Mouse (Mus musculus) neural tube, embryonic 15.5 days (tissue): ENCODE data around the gene B4gat1. TPM values are rescaled to one million over a fixed set of nuclear protein-coding genes. Genes with fewer than 3 reads are reported as not detected.
"Not testable (repeated sequence)": the region's sequence is repeated elsewhere in the genome, so short reads cannot be mapped to it uniquely, and the experiment has no call there.

ENCODE experiments used
- ATAC-seq: fragments of 200-750 bp; cut with Nextera tagmentation; 2 replicates; pipeline ENCODE4 v1.8.0; 2017; ENCODE audit warnings: mild to moderate bottlenecking, moderate TSS enrichment, moderate library complexity; ENCODE audit not compliant: low FRiP score
- H3K27ac ChIP-seq: fragments of 300-500 bp; sonication (generic); replicated peaks from 2 replicates; pipeline ENCODE4 v1.5.1; 2015; ENCODE audit warnings: mild to moderate bottlenecking, inconsistent platforms
- H3K27me3 ChIP-seq: fragments of 300-500 bp; sonication (generic); replicated peaks from 2 replicates; pipeline ENCODE4 v1.6.1; 2015; ENCODE audit warnings: inconsistent platforms
- H3K36me3 ChIP-seq: fragments of 300-500 bp; sonication (generic); 2 replicates; pipeline ENCODE4 v1.6.1; 2015; ENCODE audit warnings: inconsistent platforms
- H3K4me1 ChIP-seq: fragments of 300-500 bp; sonication (generic); 2 replicates; pipeline ENCODE4 v1.6.1; 2015; ENCODE audit warnings: inconsistent platforms
- H3K4me2 ChIP-seq: fragments of 300-500 bp; sonication (generic); 2 replicates; pipeline ENCODE4 v1.6.1; 2015; ENCODE audit warnings: inconsistent platforms, mild to moderate bottlenecking, moderate library complexity
- H3K4me3 ChIP-seq: fragments of 300-500 bp; sonication (generic); replicated peaks from 2 replicates; pipeline ENCODE4 v1.5.1; 2015; ENCODE audit warnings: mild to moderate bottlenecking, inconsistent platforms
- H3K9ac ChIP-seq: fragments of 300-500 bp; sonication (generic); replicated peaks from 2 replicates; pipeline ENCODE4 v1.6.1; 2015; ENCODE audit warnings: mild to moderate bottlenecking, inconsistent platforms
- H3K9me3 ChIP-seq: fragments of 300-500 bp; sonication (generic); replicated peaks from 2 replicates; pipeline ENCODE4 v1.6.1; 2016; ENCODE audit warnings: inconsistent platforms
- WGBS: fragments of 180-500 bp; shearing (Covaris S2); methylation state at CpG from one replicate; pipeline ENCODE4 v1.1.7; 2015; ENCODE audit warnings: mixed read lengths; 5-methylcytosine and 5-hydroxymethylcytosine counted together
- polyA plus RNA-seq: library from polyadenylated mRNA; unstranded; fragments of >200 nt; fragmentation: Nextera tagmentation; extraction: Ambion mirVana; gene quantifications from 2 replicates; pipeline ENCODE4 v1.2.1, GENCODE M21; 2015

Gene B4gat1
- polyA plus RNA-seq = 103 and 113 TPM in 2 replicates

- Histone ChIP-seq H3K4me1 (peaks cover 46% of the 10 kb centered on the region), H3K4me2 (peak within 1 kb of the TSS; percentile 95)
- WGBS = under 1% methylated on average over 36 of the region's 44 CpGs
Observed at GRCm38 (mm10) chr19:5038709-5039156, at the start of gene B4gat1, which contains the start of gene AC124502.3. Gene B4gat1 (plus strand): TSS chr19:5038826. Gene AC124502.3 (plus strand): TSS chr19:5038891.

GRCm38 (mm10) chr19:4989013-4989412 lies 49.6 kb upstream of the B4gat1 start:
- H3K9me3 ChIP-seq = no peaks in the 10 kb centered on the region
- H3K27me3 ChIP-seq = peaks cover 62% of the 10 kb centered on the region
- peak overlapping the region; percentile 76 for H3K4me2 ChIP-seq
- peak overlapping the region; percentile 63 for H3K9ac ChIP-seq
- H3K36me3 ChIP-seq = 0 out of 2 replicates have a peak, but pooled peaks cover 7% of the 10 kb centered on the region
- no peak for ATAC-seq
- H3K27ac ChIP-seq = peak overlapping the region; percentile 75; the same call in 1 of the 2 replicates
- H3K4me1 ChIP-seq = peaks cover 44% of the 10 kb centered on the region
- 4% methylated on average over 13 of the region's 13 CpGs for WGBS
- peak overlapping the region; percentile 52 for H3K4me3 ChIP-seq

More at GRCm38 (mm10) chr19:5038709-5039156, at the start of gene B4gat1, which contains the start of gene AC124502.3:
- peak within 1 kb of the TSS; percentile 89 for H3K4me3 ChIP-seq
- peak; percentile 94 for ATAC-seq
- H3K36me3 ChIP-seq = peaks cover 6% of the 10 kb centered on the region; the same call in 1 of the 2 replicates
- peak within 1 kb of the TSS; percentile 91 for H3K27ac ChIP-seq
- peak within 1 kb of the TSS; percentile 81 for H3K9ac ChIP-seq
- no peaks in the 10 kb centered on the region for H3K9me3 ChIP-seq
- H3K27me3 ChIP-seq = no peaks in the 10 kb centered on the region

GRCm38 (mm10) chr19:4989434-4990255 lies 49.0 kb upstream of the B4gat1 start:
- peak overlapping the region; percentile 76 for H3K4me2 ChIP-seq
- no peaks in the 10 kb centered on the region for H3K9me3 ChIP-seq
- H3K4me1 ChIP-seq = peaks cover 50% of the 10 kb centered on the region
- H3K27ac ChIP-seq = peak overlapping the region; percentile 75
- WGBS = 10% methylated on average over 45 of the region's 47 CpGs
- 0 out of 2 replicates have a peak, but pooled peaks cover 7% of the 10 kb centered on the region for H3K36me3 ChIP-seq
- peak overlapping the region; percentile 52 for H3K4me3 ChIP-seq
- ATAC-seq = peak; percentile 84
- peaks cover 56% of the 10 kb centered on the region for H3K27me3 ChIP-seq
- peak overlapping the region; percentile 63 for H3K9ac ChIP-seq

- Histone ChIP-seq H3K9ac (peak within 1 kb of the TSS; percentile 63), H3K27ac (peak within 1 kb of the TSS; percentile 75), H3K27me3 (peaks cover 53% of the 10 kb centered on the region), H3K9me3 (no peaks in the 10 kb centered on the region), H3K4me3 (peak within 1 kb of the TSS; percentile 52), H3K4me2 (peak within 1 kb of the TSS; percentile 76), H3K36me3 (0 out of 2 replicates have a peak, but pooled peaks cover 7% of the 10 kb centered on the region), H3K4me1 (peaks cover 55% of the 10 kb centered on the region)
- 16% methylated on average over 4 of the region's 4 CpGs for WGBS
- ATAC-seq = peak; percentile 4; the same call in 1 of the 2 replicates
Observed at GRCm38 (mm10) chr19:4990256-4990625, 48.4 kb upstream of the B4gat1 start, which contains the start of gene Npas4. Gene Npas4 (minus strand): TSS chr19:4990316.

- WGBS = 3% methylated on average over 12 of the region's 22 CpGs
- Histone ChIP-seq H3K4me1 (peaks cover 55% of the 10 kb centered on the region), H3K27me3 (peaks cover 49% of the 10 kb centered on the region), H3K36me3 (0 out of 2 replicates have a peak, but pooled peaks cover 7% of the 10 kb centered on the region), H3K4me2 (peak overlapping the region; percentile 76), H3K27ac (peak overlapping the region; percentile 75; the same call in 1 of the 2 replicates), H3K9ac (peak overlapping the region; percentile 31; the same call in 1 of the 2 replicates), H3K4me3 (peak overlapping the region; percentile 52), H3K9me3 (no peaks in the 10 kb centered on the region)
- peak; percentile 21; the same call in 1 of the 2 replicates for ATAC-seq
Observed at GRCm38 (mm10) chr19:4990716-4991115, 47.9 kb upstream of the B4gat1 start.

- Histone ChIP-seq H3K9ac (no peak overlapping the region), H3K4me2 (no peak overlapping the region), H3K4me3 (no peak overlapping the region), H3K27me3 (peaks cover 35% of the 10 kb centered on the region), H3K27ac (no peak overlapping the region), H3K36me3 (no peaks in the 10 kb centered on the region), H3K9me3 (no peaks in the 10 kb centered on the region), H3K4me1 (peaks cover 59% of the 10 kb centered on the region)
- 17% methylated on average over 8 of the region's 8 CpGs for whole genome bisulfite sequencing
- ATAC-seq = no peak
Observed at GRCm38 (mm10) chr19:4992371-4992770, 46.3 kb upstream of the B4gat1 start.

- no peaks in the 10 kb centered on the region for H3K36me3 ChIP-seq
- H3K9me3 ChIP-seq = no peaks in the 10 kb centered on the region
- H3K27ac ChIP-seq = no peak overlapping the region
- WGBS = 3% methylated on average over 9 of the region's 9 CpGs
- peaks cover 64% of the 10 kb centered on the region for H3K4me1 ChIP-seq
- H3K27me3 ChIP-seq = peaks cover 30% of the 10 kb centered on the region
- ATAC-seq = no peak
- H3K4me2 ChIP-seq = peak overlapping the region; percentile 9; the same call in 1 of the 2 replicates
- H3K4me3 ChIP-seq = no peak overlapping the region
- H3K9ac ChIP-seq = no peak overlapping the region
Observed at GRCm38 (mm10) chr19:4992904-4993303, 45.7 kb upstream of the B4gat1 start.

- WGBS = 32% methylated on average over 5 of the region's 5 CpGs
- Histone ChIP-seq H3K27ac (peak overlapping the region; percentile 45), H3K4me3 (no peak overlapping the region), H3K9ac (no peak overlapping the region), H3K27me3 (peaks cover 25% of the 10 kb centered on the region), H3K36me3 (no peaks in the 10 kb centered on the region), H3K9me3 (no peaks in the 10 kb centered on the region), H3K4me2 (no peak overlapping the region), H3K4me1 (peaks cover 64% of the 10 kb centered on the region)
- no peak for ATAC-seq
Observed at GRCm38 (mm10) chr19:4994043-4994442, 44.6 kb upstream of the B4gat1 start.

GRCm38 (mm10) chr19:4999445-5000140 lies 39.0 kb upstream of the B4gat1 start:
- no peak for ATAC-seq
- Histone ChIP-seq H3K9ac (no peak overlapping the region), H3K4me1 (peaks cover 56% of the 10 kb centered on the region), H3K36me3 (no peaks in the 10 kb centered on the region), H3K27me3 (0 out of 2 replicates have a peak, but pooled peaks cover 6% of the 10 kb centered on the region), H3K9me3 (no peaks in the 10 kb centered on the region), H3K4me3 (no peak overlapping the region), H3K4me2 (peak overlapping the region; percentile 28), H3K27ac (no peak overlapping the region)
- 78% methylated on average over 6 of the region's 6 CpGs for WGBS

GRCm38 (mm10) chr19:5001666-5002406 lies 36.8 kb upstream of the B4gat1 start:
- Histone ChIP-seq H3K9me3 (no peaks in the 10 kb centered on the region), H3K4me2 (peak overlapping the region; percentile 76), H3K27ac (peak overlapping the region; percentile 93), H3K27me3 (no peaks in the 10 kb centered on the region), H3K36me3 (no peaks in the 10 kb centered on the region), H3K4me3 (peak overlapping the region; percentile 36), H3K4me1 (peaks cover 50% of the 10 kb centered on the region), H3K9ac (peak overlapping the region; percentile 53)
- WGBS = 1% methylated on average over 39 of the region's 39 CpGs
- ATAC-seq = peak; percentile 97

GRCm38 (mm10) chr19:5003644-5004043 lies 35.0 kb upstream of the B4gat1 start:
- not testable (repeated sequence) for H3K27me3 ChIP-seq

More at GRCm38 (mm10) chr19:5003644-5004043, 35.0 kb upstream of the B4gat1 start:
- not testable (repeated sequence) for H3K36me3 ChIP-seq, H3K9ac ChIP-seq, ATAC-seq, H3K27ac ChIP-seq, H3K4me3 ChIP-seq, H3K4me2 ChIP-seq, H3K9me3 ChIP-seq
- WGBS = 56% methylated on average over 2 of the region's 2 CpGs
- H3K4me1 ChIP-seq = peaks cover 35% of the 10 kb centered on the region
